Comparison of ENCODE assay signal across 8 mouse cellular contexts in the genomic region with DNA sequence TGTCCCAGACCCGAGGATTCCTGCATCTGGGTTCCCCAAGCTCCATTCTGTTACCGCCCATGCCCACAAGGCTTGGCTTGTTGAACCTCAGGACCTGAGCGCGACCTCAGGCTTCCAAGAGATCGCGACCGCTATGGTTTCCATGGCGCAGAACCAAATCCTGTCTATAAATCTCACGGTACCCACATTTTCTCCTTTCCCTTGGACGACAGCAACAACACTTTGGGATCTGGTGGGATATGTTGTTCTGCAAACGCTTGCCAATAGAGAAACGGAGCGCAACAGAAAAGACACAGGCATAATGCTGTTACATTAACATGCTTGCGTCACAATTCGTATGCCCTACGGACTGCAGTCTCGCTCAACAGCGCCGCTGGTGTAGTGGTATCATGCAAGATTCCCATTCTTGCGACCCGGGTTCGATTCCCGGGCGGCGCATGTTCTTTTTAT. TPM values are rescaled to one million over a fixed set of nuclear protein-coding genes. Genes with fewer than 3 reads are reported as not detected.
A peak's percentile ranks its signal among the peaks of the same experiment; 100 is the strongest.
DNase-seq lines count a peak whose midpoint lies in the region; ATAC-seq lines count a peak whose summit lies in the region.

A gene (plus strand): TSS at position 354 of the 450 bp plus-strand sequence.

- DNase-seq in adrenal gland, postnatal 10 days: peak; percentile 96
- peak; percentile 95 for DNase-seq in embryo, embryonic 9.5 days (ENCODE audit: extremely low spot score)
- peak; percentile 78 to 87 for DNase-seq in gastrocnemius, postnatal 4 days (ENCODE audit: low spot score in 2 of 2)
- peak; percentile 96 to 100 for DNase-seq in left cerebral cortex, postnatal 14 days (ENCODE audit: low spot score in 2 of 2)
- peak; percentile 95 for DNase-seq in right cerebral cortex, postnatal 14 days
- peak; percentile 95 for DNase-seq in urinary bladder, postnatal 25 days (ENCODE audit: low spot score)

- intact Hi-C loops in left cerebral cortex, postnatal 14 days (cut with DNase I): loop anchor here (1.0 to 5.0 kb wide), 2 partner anchors 41 to 48 kb away; a partner anchor contains a TSS

- H3K4me3 ChIP-seq in intestine, embryonic 15.5 days (replicated peaks): peak within 1 kb of the TSS; percentile 64

- H3K36me3 ChIP-seq in intestine, embryonic 15.5 days: peaks cover 9% of the 10 kb centered on the region; the same call in 1 of the 2 replicates

- peak within 1 kb of the TSS; percentile 66 for H3K9ac ChIP-seq in intestine, embryonic 15.5 days

- ATAC-seq in intestine, embryonic 15.5 days: peak; percentile 87
- ATAC-seq in megakaryocyte-erythroid progenitor cell, adult 5-6 weeks (replicated peaks; ENCODE audit: low FRiP score, low TSS enrichment, poor library complexity, severe bottlenecking): peak; percentile 69

- H3K4me2 ChIP-seq in intestine, embryonic 15.5 days (replicated peaks): peak within 1 kb of the TSS; percentile 88

- under 1% methylated on average over 25 of the region's 25 CpGs for WGBS in intestine, embryonic 15.5 days

- H3K9me3 ChIP-seq in intestine, embryonic 15.5 days: no peaks in the 10 kb centered on the region

- no peaks in the 10 kb centered on the region for H3K27me3 ChIP-seq in intestine, embryonic 15.5 days (replicated peaks)

- peak within 1 kb of the TSS; percentile 94 for H3K27ac ChIP-seq in intestine, embryonic 15.5 days

- H3K4me1 ChIP-seq in intestine, embryonic 15.5 days (replicated peaks): peaks cover 19% of the 10 kb centered on the region

RNA-seq across cellular contexts. Expression of the gene that starts here (rescaled TPM):
- total RNA-seq in adrenal gland, postnatal 10 days (2021): 10 to 100 TPM; 66.8 to 69.2 TPM
- total RNA-seq in gastrocnemius, postnatal 4 days (2021): 10 to 100 TPM; 20.0 to 21.3 TPM
- 53.5 and 67.8 TPM in 2 replicates for polyA plus RNA-seq in intestine, embryonic 15.5 days (2015; fragmentation: Nextera tagmentation; extraction: Ambion mirVana)
- total RNA-seq in left cerebral cortex, postnatal 14 days (2021): 10 to 100 TPM; 37.6 to 40.3 TPM
- total RNA-seq in megakaryocyte-erythroid progenitor cell, adult 5-6 weeks (2014; fragmentation: Nextera tagmentation): 26.3 and 37.6 TPM in 2 replicates
- 9.3 and 19.8 TPM in 2 replicates for total RNA-seq in megakaryocyte-erythroid progenitor cell, adult 5-6 weeks (2017)

Comparison
In these comparisons a context has a peak if more than half of its experiments do, and no peak if none do; other contexts are left out.
1. Peak in every context shown above with its lines: DNase-seq, ATAC-seq, H3K4me3 ChIP-seq and H3K27ac ChIP-seq.